Mouse (Mus musculus) lung, adult 2 months (tissue): ENCODE measurements around the gene Gzmn.
"Not testable (repeated sequence)": the region's sequence is repeated elsewhere in the genome, so short reads cannot be mapped to it uniquely, and the experiment has no call there.

Source experiments
- CTCF ChIP-seq: fragments of 200-500 bp; IDR thresholded peaks from 2 replicates; pipeline ENCODE4 v1.5.1; 2011; ENCODE audit warnings: mild to moderate bottlenecking, low read length, control low read depth; ENCODE audit not compliant: insufficient read depth
- POLR2A ChIP-seq: fragments of 200-500 bp; IDR thresholded peaks from 2 replicates; pipeline ENCODE4 v1.6.1; 2011; ENCODE audit warnings: low read depth, mild to moderate bottlenecking, control low read depth, low read length, borderline replicate concordance; ENCODE audit errors: extremely low read depth

DNA sequence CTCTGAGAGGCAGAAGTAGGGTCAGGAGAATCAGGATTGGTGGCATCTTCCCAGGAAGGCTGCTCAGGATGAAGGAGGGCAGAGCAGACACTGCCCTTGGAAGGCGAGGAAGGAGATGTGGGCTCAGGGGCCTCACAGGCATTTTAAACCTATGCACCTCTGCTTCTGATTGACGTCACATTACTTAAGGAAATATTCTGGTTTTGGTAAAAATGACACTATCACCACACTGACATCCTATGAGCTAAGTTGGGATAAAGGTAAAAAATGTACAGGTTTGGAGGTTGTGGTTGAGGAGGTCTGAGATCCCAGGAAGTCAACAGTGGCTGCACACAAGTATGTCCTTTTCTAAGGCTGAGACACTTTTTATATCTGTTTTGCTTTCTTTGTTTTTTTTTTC is 14.9 kb downstream of the Gzmn start, which contains the start of gene Gzmg:
- TF ChIP-seq POLR2A, CTCF: not testable (repeated sequence)
